Mouse (Mus musculus): Measurements from ENCODE around the gene Pdpk1.
A peak's percentile ranks its signal among the peaks of the same experiment; 100 is the strongest.

Gene Pdpk1

GRCm38 (mm10) chr17:24150824-24151223, at the start of gene Pdpk1:
Gene Pdpk1 (minus strand): TSS chr17:24150924.
- no peak for TF ChIP-seq GATA4 (IDR thresholded peaks at IDR 0.05; ENCODE audit: insufficient replicate concordance, low read length)

- TF ChIP-seq GATA4 (IDR thresholded peaks at IDR 0.05; ENCODE audit: insufficient replicate concordance, low read length) = no peak
These were observed 49.0 kb upstream of the Pdpk1 start for GRCm38 (mm10) chr17:24199741-24200140.

GRCm38 (mm10) chr17:24199252-24199651, 48.5 kb upstream of the Pdpk1 start:
- TF ChIP-seq GATA4 (IDR thresholded peaks at IDR 0.05; ENCODE audit: insufficient replicate concordance, low read length) = no peak

- TF ChIP-seq GATA4 (IDR thresholded peaks at IDR 0.05; ENCODE audit: insufficient replicate concordance, low read length) = no peak
These were observed 46.5 kb upstream of the Pdpk1 start for GRCm38 (mm10) chr17:24197032-24197824.

DNA sequence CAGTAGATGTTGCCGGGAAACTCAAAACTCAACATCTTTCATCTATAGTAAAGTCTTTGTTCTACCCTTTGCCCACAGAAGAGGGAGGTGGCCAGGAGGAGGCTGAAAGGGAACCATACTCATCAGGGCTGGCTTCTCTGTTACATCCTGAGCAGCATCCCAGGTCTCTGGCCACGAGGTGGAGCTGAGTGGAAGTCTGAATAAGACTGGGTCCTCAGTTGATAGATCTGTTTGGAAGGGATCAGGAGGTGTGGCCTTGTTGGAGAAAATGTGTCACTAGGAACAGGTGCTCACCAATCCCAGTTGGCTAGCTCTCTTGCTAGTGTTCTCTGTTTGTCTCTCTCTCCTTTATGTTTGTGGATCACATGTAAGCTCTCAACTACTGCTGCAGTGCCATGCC, 44.6 kb upstream of the Pdpk1 start:
- no peak for TF ChIP-seq GATA4 (IDR thresholded peaks at IDR 0.05; ENCODE audit: insufficient replicate concordance, low read length)

DNA sequence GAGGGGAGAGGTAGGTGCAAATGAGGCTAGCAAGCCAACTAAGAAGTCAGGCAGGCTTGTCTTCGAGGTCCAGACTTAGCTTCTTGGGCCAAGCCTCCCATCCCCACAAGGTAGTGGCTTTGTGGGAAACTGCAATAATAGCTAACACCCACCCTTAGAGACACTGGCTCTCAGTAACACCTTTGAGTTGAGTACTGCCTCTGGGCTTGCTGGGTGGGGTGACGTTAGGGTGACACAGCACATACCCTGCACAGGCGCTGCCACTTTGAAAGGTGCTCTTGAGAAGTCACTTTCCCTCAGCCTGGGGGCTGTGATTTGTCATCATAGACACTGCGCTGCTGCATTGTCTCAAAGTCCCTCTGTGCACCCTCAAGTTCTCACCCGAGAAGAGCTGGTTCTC, 43.0 kb upstream of the Pdpk1 start:
- no peak for TF ChIP-seq GATA4 (IDR thresholded peaks at IDR 0.05; ENCODE audit: insufficient replicate concordance, low read length)

DNA sequence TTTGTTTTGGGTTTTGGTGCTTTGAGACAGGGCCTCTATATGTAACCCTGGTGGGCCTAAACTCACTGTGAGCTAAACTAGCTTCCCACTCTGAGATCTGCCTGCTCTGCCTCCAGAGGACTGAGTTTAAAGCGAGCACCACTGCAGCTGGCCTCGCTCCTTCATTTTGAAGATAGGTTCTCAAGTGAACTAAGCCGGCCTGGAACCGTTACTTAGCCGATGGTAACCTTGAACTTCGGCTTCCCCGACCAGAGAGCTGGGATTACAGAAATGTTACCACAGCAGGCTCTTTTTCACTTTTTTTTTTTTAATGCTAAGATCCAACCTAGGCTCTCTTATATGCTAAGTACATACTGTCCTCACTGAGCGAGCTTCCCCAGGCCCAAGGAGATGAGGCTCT, 42.5 kb upstream of the Pdpk1 start:
- no peak for TF ChIP-seq GATA4 (IDR thresholded peaks at IDR 0.05; ENCODE audit: insufficient replicate concordance, low read length)

DNA sequence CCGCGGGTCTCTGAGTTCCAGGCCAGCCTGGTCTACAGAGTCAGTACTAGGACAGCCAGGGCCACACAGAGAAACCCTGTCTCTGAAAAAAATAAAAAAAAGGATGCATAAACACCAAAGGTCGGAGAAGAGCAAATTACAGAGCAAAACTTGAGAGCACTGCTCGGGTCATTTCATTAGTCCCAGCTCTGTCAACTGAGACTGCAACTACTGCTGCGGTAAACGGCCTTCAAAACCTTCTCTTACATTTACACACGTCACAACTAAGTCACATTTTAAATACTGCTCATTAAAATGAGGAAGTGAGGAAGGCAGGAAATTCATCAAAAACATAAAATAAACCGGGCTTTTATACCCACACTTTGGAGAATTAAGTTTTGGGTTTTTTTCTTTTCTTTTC, 42.1 kb upstream of the Pdpk1 start:
- no peak for TF ChIP-seq GATA4 (IDR thresholded peaks at IDR 0.05; ENCODE audit: insufficient replicate concordance, low read length)

- TF ChIP-seq GATA4 (IDR thresholded peaks at IDR 0.05; ENCODE audit: insufficient replicate concordance, low read length) = no peak
These were observed 40.8 kb upstream of the Pdpk1 start for GRCm38 (mm10) chr17:24191481-24191880.

DNA sequence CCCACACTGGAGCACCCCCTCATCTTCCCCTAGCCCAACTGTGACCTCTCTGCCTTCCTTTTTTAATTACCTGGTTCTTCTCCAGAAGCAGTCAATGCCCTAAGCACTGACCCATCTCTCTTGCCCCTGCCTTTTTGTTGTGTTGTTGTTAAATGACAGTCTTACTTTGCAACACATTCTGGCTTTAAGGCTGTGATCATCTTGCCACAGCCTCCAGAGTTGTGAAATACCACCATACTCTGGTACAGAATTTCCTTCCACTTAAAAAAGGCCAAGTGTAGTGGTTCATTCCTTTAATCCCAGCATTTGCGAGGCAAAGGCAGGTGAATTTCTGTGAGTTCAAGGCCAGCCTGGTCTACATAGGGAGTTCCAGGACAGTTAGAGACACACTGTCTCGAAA, 40.2 kb upstream of the Pdpk1 start:
- TF ChIP-seq GATA4 (IDR thresholded peaks at IDR 0.05; ENCODE audit: insufficient replicate concordance, low read length) = no peak

DNA sequence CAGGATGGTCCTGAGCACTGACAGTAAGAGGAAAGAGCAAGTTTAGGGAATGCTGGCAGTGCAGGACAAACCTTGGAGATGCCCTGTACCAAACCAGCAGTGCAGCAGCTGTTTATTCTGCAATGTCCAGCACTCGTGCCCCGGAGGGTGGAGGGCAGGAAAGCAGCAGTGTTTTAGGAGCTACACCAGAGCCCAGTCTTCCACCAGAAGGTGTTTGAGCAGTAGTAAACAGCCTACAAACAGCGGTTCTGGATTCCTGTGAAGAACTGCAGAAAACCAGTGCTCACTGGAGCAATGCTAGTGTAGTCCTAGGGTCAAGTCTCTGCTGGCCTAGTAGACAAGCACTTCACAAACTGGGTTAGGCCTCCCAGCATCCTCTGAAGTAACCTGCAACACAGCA, 23.5 kb upstream of the Pdpk1 start:
- TF ChIP-seq GATA4 (IDR thresholded peaks at IDR 0.05; ENCODE audit: insufficient replicate concordance, low read length) = no peak

DNA sequence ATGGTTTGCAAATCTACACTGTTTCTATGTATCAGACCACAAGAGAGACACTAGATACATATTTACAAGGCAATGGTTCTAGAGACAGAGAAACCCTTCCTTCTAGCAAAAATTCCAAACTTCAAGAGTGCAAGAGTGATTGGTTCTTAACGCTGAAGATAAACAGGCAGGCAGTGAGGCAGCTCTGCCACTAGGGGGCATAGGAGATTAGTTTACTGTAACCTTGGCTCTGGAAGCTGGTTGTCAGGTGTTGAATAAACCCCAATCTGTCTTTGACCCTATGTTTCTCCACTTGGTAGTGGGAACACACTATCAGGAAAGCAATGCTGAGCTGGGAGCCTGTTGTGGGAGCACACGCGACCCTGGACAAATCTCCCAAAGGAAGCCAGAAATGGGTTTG, 22.7 kb upstream of the Pdpk1 start:
- TF ChIP-seq GATA4 (IDR thresholded peaks at IDR 0.05; ENCODE audit: insufficient replicate concordance, low read length) = no peak

- no peak for TF ChIP-seq GATA4 (IDR thresholded peaks at IDR 0.05; ENCODE audit: insufficient replicate concordance, low read length)
These were observed 21.0 kb upstream of the Pdpk1 start for GRCm38 (mm10) chr17:24171738-24172137.

DNA sequence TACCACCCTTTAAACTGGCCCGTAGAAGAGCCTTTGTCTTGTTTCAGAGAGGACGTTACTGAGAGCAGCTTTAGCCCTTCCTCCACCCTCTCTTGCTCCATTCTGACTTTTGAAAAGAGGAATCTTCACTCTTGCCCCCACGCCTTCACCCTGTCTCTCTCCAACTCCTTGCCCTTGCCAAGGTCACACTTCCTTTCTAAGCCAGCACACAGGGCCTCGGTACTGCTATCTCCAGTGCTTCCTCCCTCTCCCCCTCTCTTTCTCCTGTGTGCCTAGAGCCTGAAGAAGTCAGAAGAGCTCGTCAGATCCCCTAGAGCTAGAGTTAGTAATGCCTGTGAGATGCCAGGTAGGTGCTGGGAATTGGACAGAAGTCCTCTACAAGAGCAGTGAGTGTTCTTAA, 20.0 kb upstream of the Pdpk1 start:
- peak; percentile 61; the same call in 1 of the 2 replicates for TF ChIP-seq GATA4 (IDR thresholded peaks at IDR 0.05; ENCODE audit: insufficient replicate concordance, low read length)

GRCm38 (mm10) chr17:24170125-24170524, 19.4 kb upstream of the Pdpk1 start:
- TF ChIP-seq GATA4 (IDR thresholded peaks at IDR 0.05; ENCODE audit: insufficient replicate concordance, low read length) = no peak

GRCm38 (mm10) chr17:24169317-24170065, 18.8 kb upstream of the Pdpk1 start, which contains the start of gene Atp6v0c:
Gene Atp6v0c (minus strand): TSS chr17:24169702.
- TF ChIP-seq GATA4 (IDR thresholded peaks at IDR 0.05; ENCODE audit: insufficient replicate concordance, low read length) = peak; percentile 21; the same call in 1 of the 2 replicates

Data from liver, adult (tissue).